Mouse (Mus musculus) left cerebral cortex, adult 8-10 months (tissue): ENCODE measurements at regions not wholly inside any gene's neighbourhood (a gene's known extent, or its start where the extent isn't known, plus 50 kb on each side); places are given as distances from the start of the nearest gene placed in this dataset.

Source experiments
- DNase-seq, 2 experiments: peaks; one replicate each; pipeline ENCODE4 v3.0.0; 2022; ENCODE audit warnings: low spot score in 2 of 2

GRCm38 (mm10) chr14:54099360-54099759 lies 154.5 kb downstream of the Dad1 start:
- DNase-seq: no peak

- no peak for DNase-seq
Observed at GRCm38 (mm10) chr14:54098122-54098775, 155.7 kb downstream of the Dad1 start.

DNA sequence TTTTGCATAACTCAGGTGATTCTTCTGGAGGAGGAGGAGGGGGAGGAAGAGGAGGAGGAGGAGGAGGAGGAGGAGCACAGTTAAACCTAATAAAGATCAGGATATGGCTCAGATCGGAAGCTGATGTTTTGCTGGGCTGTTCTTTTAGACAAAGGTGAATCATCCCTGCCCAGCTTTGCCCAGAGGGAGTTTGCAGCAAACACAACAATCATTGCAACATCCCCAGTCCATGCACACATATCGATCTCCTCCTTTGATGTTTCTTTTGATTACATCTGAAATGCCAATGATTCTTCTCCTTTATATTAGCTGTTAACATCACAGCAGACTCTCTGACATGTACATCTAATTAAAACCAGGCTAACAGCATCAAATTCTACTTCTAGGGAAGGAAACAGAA lies 156.9 kb downstream of the Dad1 start:
- no peak for DNase-seq

DNA sequence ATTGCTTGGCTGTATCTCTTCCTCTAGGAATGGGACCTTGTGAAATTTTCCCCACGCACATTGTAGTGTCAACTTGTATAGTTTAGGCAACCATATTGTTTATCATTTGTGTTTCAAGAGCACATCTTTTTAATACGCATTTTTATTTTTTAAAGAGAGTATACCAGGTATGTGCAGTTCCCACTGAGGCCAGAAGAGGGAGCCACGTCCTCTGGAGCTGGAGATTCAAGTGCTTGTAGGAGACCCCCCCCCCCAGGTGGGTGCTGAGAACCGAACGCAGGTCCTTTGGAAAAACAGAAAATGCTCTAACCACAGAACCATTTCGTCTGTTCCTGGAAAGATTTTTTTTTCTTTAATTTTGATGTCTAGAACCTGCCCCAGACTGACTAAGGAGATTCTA lies 161.5 kb downstream of the Dad1 start:
- DNase-seq: no peak

- DNase-seq: peak in 1 of 2 experiments; percentile 83
Observed at GRCm38 (mm10) chr14:54086660-54087059, 167.2 kb downstream of the Dad1 start.

DNA sequence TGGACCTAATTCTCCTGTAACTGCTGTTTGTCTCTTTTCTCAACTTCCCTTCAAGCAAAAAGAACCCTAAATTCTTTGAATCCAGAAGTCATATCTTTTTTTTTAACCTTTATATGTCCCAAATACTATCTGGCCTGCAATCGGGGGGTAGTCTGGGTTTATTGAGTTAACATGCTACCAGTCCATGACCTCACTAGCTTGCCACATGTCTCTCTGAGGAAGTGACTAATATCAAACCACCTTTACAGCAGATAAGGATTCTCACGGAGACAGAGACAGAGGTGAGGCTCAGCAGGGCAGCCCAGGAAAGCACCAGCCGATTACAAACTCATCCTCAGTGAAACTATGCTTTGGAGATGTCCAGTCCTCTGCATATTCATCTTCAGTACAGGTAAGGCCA lies 179.2 kb downstream of the Dad1 start:
- DNase-seq: no peak

GRCm38 (mm10) chr14:54072283-54072912 lies 181.5 kb downstream of the Dad1 start:
- no peak for DNase-seq

- DNase-seq: no peak
Observed at GRCm38 (mm10) chr14:54070240-54070639, 183.7 kb downstream of the Dad1 start.

GRCm38 (mm10) chr14:54068684-54069083 lies 185.2 kb downstream of the Dad1 start:
- no peak for DNase-seq

- no peak for DNase-seq
Observed at GRCm38 (mm10) chr14:54065466-54065865, 188.4 kb downstream of the Dad1 start.

DNA sequence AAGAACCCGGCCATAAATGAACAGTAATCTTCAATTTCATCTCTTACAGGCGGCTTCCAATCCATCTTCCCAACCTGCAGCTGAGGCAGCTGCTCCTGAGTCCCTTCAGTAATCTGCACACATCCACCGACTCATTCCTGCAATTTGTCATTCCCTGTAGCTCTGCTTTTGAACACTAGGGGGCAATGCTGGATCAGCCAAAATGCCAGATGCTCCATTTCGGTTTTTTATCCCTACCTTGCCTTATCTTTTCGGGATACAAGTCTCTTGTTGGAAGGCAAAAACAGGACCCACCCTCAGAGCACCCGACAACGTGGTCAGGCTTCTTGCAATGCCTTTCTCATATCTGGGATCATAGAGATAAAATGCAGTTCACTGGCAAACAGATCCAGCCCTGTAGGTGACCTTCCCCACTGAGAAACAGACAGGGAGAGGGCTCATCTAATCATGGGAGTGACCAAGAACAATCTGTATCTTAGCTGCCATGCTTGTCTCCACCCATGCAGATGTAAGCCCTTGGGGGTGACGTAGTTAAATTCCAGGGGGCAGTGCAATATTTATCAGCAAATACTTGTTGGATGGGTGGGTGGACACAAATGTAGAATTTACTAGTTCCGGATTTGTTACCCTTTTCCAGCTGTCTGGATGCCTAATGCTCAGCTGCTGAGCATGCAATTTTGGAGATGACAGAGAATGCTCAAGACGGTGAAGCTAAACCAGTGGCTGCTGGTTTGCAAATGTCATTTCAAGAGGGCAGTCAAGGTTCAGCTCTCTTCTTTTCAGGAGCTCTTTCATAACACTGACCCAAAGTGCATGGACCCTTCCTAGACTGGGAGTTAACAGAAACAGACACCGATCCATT lies 189.1 kb downstream of the Dad1 start:
- DNase-seq: peak; percentile 64 to 72

- DNase-seq: peak in 1 of 2 experiments; percentile 49
Observed at GRCm38 (mm10) chr14:54061570-54061969, 192.3 kb downstream of the Dad1 start.

DNA sequence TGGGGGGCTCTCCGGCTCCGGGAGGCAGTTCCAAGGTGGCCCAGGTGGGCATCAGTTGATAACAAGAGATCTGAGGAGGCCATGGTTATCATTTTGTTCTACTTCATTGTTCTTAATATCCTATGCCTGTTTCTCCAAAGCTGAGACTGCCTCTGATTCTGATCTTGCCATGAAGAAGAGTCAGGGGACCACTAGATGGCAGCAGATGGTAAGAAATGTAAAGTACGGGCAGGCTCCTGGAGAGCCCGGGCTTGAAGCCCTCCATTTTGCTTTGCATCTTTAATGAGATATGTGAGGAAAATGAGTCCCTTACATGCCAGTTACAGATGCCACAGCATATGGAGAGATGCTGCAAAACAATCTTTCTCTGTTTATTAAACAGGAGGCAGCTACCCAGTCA lies 194.1 kb downstream of the Dad1 start:
- peak in 1 of 2 experiments; percentile 61 for DNase-seq

DNA sequence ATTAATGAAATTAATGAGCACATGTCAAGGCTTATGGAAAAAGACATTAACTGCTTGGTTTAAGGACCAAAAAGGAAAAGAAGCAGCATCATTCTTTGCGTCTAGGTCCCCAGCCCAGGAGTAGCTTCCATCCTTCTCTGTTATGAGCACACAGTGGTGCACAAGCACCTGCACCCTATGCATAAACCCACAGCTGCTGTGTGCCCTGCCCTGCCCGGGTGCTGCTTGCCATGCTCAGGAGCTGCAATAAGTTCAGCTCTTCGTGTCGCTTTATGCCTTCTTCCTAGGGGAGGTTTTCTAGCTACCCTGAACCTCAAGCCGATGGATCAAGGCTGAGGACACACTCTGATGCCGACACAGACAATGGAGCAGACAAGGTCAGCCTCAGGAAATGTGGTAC lies 194.8 kb downstream of the Dad1 start:
- DNase-seq: no peak

DNA sequence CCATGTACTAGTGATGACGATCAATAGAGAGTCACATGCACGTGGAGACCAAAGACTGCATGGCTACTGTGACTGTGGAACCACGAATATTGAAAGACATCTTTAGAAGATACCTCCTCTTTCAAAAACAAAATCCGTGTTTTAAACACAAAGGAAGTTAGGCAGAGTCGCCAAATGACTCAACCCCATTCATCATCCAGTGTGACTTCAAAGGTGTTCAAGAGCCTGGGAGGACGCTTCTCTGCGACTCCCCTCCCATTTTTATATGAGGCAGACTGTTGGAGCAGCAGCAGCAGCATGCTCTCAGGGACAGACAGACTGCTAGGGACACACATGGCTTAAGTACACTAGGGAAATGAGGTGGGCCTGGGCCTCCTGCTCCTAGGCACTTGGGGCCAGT lies 197.2 kb downstream of the Dad1 start:
- DNase-seq: no peak

GRCm38 (mm10) chr14:54055390-54055789 lies 198.5 kb downstream of the Dad1 start:
- no peak for DNase-seq

GRCm38 (mm10) chr14:54042286-54042685 lies 211.6 kb downstream of the Dad1 start:
- no peak for DNase-seq

DNA sequence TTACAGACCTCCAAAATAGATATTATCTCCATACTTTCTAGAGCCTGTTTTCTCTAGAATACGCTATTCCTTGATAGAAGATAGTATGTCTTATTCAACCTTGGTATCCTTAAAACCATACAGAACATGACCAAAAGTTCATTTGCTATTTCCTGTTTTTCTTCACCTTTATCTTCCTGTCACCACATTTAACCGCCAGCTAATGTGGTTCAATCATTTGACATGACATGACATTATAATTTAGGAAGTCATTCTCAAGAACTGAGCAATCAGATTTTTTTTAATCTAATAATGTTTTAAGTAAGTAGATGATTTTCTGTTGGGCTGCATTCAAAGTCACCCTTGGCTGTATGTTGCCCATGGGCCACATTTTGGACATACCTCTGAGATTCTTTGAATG lies 213.3 kb downstream of the Dad1 start:
- DNase-seq: no peak

GRCm38 (mm10) chr14:54034516-54034915 lies 219.4 kb downstream of the Dad1 start:
- DNase-seq: no peak

GRCm38 (mm10) chr14:54023552-54023951 lies 230.4 kb downstream of the Dad1 start:
- no peak for DNase-seq

DNA sequence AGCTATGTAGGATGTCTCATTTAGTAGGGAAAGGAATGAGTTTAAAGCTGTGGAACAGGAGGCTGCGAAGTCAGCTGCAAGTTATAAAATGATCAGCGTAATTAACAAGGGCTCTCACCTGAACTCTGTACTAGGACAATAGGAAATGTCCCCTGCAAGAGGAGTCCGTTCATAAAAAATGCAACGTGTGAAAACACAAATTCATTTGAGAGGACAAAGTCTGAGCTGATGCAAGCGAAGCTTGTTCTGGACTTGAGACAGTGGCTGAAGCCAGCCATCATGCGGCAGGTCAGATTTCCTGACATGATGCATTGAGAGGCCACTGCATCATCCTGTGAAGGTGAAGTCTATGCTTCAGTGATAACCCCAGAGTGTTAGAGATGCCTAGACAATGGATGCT lies 232.5 kb downstream of the Dad1 start:
- DNase-seq: no peak

- no peak for DNase-seq
Observed at GRCm38 (mm10) chr14:54014628-54015027, 239.3 kb downstream of the Dad1 start.
